Mouse (Mus musculus) embryo, embryonic 9.5 days (tissue): Measurements from ENCODE around the gene Syt6.

Source experiments
- DNase-seq: peaks from one replicate; pipeline ENCODE4 v3.0.0-alpha.2; 2017; ENCODE audit errors: extremely low spot score

The Syt6 gene

GRCm38 (mm10) chr3:103575156-103575892 is at the start of gene Syt6:
TSS of gene Syt6 (plus strand) at chr3:103575231.
- peak; percentile 28 for DNase-seq

- no peak for DNase-seq
Measured at GRCm38 (mm10) chr3:103526201-103526704, 48.8 kb upstream of the Syt6 start.

DNA sequence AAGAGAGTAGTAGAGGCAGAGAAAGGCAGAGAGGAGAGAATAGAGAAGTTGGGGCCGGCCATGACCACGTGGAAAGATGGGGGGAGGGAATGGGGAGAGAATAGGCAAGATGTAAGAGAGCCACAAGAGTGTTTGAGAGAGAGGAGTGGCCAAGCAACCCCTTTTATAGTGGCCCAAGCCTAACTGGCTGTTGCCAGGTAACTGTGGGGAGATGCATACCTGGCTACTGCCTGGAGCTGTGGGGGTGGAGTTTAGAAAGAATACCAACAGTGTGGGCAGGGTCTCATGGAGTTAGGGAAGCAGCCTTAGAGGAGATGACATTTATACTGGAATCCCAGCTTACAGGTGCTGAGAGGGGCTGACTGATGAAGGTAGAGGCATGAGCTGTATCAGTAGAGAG is 48.2 kb upstream of the Syt6 start:
- no peak for DNase-seq

GRCm38 (mm10) chr3:103534036-103534435 is 41.0 kb upstream of the Syt6 start:
- DNase-seq: no peak

- DNase-seq: no peak
Measured at GRCm38 (mm10) chr3:103535207-103535606, 39.8 kb upstream of the Syt6 start.

DNA sequence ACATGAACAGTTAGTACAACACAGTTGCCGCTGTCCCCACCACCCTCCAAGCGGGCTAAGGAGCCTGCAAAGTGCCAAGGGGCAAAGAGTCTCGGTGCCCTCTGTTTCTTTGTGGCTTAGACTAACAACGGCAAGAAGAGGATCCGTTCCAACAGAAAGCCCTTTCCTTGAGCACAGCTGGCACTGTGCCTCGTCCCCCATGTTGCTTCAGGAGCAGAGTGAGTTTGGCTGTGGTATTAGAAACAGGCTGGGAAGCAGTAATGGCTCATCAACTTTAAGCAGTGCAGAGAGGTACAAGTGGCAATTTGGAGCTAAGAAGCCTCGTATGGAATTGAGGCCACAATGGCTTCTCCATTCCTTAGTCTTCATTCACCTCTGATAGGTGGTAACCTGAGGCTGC is 35.9 kb upstream of the Syt6 start:
- DNase-seq: no peak

- DNase-seq: no peak
Measured at GRCm38 (mm10) chr3:103546166-103546565, 28.9 kb upstream of the Syt6 start.

- DNase-seq: no peak
Measured at GRCm38 (mm10) chr3:103546626-103547025, 28.4 kb upstream of the Syt6 start.

DNA sequence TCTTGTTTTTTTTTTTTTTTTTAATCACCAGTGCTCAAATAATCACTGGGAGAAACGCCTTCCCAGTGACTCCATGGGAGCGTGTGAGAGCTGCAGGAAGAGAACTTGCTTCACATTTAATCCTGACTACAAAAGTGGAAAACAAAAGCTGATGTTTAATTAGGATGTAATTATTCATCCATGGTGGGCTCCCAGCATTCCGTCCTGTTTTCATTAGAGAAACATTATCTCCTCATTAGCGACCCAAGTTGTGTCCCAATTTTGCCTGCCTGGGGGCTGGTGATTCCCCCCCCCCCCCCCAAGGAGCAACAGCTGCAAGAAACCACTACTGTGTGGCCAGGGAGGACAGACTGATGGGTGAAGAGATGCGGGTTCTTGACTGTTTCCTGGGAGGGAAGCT is 24.8 kb upstream of the Syt6 start:
- DNase-seq: no peak

- no peak for DNase-seq
Measured at GRCm38 (mm10) chr3:103567226-103567625, 7.8 kb upstream of the Syt6 start.

GRCm38 (mm10) chr3:103572526-103572925 is 2.5 kb upstream of the Syt6 start:
- no peak for DNase-seq

DNA sequence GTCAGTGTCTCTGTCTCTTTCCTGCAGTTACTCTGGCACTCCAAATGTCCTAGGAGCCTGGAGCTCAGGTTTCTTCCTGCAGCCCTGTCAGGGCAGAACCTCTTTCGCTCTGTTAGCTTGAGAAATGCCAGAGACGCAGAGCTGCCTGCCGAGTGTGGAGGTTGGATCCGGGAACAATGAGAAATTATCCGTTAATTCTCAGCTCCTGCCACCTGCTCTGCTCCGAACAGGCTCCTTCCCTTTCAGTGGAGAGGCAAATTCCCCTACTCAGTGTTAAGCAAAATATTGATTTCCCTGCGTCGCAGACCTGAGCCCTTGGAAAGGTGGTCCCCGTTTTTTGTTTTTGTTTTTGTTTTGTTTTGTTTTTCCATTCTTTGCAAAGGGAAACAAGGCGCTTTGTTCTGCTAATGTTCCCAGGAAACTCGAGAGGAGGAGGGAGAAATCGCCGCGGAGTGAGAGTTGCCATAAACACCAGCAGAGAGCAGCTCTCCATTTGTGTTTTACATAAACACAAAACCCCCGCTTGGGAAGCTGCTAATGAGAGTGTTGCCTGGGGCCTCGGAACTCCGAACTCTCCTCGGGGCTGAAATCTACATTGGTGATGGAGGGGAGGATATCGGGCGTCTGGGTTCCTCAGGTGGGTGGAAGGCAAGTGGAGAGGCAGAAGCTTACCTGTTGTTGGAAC is 1.8 kb upstream of the Syt6 start:
- peak; percentile 12 for DNase-seq

GRCm38 (mm10) chr3:103573791-103574166 is 1.3 kb upstream of the Syt6 start:
- DNase-seq: peak; percentile 83

GRCm38 (mm10) chr3:103574566-103575155 is 370 bp upstream of the Syt6 start:
- no peak for DNase-seq

DNA sequence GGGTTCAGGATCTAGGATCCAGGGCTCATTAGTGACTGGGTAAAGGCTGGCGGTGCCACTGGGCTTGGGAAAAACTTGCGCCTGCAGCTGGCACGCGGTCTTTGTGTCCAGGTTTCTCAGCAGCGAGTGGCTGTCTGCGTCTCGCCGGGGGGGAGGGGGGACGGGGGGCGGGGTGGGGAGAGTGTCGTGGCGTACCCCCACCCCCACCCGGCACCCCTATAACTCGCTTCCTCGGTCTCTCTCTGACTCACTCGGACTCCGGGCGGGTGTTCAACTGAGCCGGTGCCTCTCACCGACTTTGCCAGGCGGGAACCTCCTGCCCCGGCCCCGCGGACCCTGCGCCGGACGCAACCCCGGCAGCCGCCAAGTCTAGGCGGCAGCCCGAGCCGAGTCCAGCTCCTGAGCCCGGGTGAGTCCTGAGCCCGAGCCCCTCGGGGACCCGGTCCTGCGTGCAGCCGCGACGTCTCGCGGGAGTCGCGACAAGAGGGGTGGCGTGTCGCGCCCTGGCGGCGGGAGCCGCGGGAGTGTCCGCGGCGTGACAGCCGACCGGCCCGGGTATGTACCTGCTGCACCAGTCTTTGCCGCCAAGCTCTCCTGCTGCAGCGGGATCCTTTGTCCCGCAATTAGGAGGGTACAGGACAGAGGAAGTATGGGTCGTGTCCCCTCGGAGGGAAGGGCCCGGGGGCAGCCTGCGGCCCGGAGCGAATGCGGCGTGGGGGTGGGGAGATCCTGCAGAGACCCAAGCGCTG is 1.0 kb downstream of the Syt6 start:
- DNase-seq: peak; percentile 47

DNA sequence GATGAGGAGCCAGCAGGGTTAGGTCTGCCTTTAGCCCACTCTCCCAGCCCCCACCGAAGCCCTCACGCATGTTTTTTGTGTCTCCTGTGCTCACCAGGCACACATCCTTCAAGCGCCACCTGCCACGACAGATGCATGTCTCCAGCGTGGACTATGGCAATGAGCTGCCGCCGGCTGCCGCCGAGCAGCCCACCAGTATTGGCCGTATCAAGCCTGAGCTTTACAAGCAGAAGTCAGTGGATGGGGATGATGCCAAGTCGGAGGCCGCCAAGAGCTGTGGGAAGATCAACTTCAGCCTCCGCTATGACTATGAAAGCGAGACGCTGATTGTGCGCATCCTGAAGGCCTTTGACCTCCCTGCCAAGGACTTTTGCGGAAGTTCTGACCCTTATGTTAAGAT is 12.1 kb downstream of the Syt6 start:
- DNase-seq: no peak

DNA sequence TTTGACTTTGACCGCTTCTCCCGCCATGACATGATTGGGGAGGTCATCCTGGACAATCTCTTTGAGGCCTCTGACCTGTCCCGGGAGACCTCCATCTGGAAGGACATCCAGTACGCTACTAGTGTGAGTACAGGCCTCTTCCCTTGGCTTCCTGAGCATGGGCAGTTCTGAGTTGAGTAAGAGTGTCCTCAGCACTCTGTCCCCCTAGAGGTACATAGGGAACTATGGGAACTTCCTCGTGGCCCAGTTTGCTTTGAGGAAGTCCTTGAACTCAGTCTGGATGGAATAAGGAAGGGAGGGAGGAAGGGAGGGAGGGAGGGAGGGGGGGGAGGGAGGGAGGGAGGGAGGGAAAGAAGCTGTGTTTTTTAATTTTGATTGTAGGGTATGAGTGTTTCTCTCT is 12.6 kb downstream of the Syt6 start:
- DNase-seq: no peak

DNA sequence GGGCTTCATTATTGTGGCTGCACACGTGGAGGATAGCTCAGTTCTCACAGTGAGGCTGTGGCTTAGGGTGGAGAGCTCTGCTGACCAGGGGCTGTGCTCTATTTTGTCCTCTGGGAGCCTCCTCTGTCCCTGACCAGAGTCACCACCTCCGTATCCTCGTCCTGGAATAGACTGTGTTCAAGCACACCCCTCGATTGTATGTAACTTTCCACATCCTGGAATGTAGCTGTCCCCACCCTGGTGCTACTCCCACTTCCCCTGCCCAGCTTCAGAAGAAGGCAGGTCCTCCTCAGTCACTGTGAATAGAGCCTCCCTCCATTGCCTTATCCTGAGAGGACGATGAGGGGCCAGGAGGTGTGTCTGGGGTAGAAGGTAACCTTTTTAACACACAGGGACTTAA is 14.6 kb downstream of the Syt6 start:
- no peak for DNase-seq

DNA sequence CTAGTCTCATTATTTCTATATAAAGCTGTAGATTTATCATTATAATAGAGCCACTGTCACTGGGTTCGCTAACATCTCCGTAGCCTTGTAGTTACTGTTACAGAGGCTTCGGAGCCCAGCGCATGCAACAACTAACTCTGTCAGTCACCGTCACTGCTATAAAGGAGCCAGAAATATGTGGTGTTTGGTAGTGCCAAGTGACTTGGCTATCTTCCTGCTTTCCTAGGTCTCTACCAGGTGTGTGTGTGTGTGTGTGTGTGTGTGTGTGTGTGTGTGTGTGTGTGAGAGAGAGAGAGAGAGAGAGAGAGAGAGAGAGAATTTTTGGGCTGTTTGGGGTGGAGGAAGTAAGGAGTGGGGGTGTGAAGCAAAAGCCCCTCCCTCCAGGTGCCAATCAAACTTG is 17.6 kb downstream of the Syt6 start:
- DNase-seq: no peak

GRCm38 (mm10) chr3:103593631-103594030 is 18.6 kb downstream of the Syt6 start:
- DNase-seq: no peak

DNA sequence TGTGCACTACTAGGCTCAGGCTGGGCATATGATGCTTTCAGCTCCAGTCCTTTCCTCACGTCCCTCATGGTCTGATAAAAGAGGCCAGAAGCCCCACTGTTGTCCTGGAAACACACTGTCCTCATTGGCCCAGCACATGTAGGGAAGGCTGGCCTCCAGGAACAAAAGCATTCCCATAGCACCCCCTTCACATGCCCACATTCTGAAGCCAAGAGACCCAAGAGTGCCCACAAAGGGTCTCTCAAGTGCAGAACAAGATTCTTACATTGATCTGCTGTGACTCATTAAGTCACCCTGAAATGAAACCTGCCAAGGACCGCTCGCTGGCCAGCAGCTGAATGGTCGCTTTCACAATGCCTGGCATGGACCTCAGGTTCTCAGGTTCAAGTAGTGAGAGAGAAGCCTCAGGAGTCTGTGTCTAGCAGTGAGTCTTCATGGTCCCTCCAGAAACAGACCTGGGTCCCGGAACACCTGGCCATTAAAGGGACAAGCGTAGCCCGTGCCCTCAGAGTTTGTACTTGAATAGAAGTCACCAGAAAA is 20.3 kb downstream of the Syt6 start:
- DNase-seq: no peak

- no peak for DNase-seq
Measured at GRCm38 (mm10) chr3:103597586-103597985, 22.6 kb downstream of the Syt6 start.
